Mouse (Mus musculus) midbrain, embryonic 11.5 days (tissue): Measurements from ENCODE around the gene Cd37. TPM values are rescaled to one million over a fixed set of nuclear protein-coding genes. Genes with fewer than 3 reads are reported as not detected.

ENCODE experiments used
- ATAC-seq: fragments of 200-750 bp; cut with Nextera tagmentation; 2 replicates; pipeline ENCODE4 v1.8.0; 2017; ENCODE audit warnings: moderate TSS enrichment, moderate library complexity; ENCODE audit not compliant: low FRiP score
- DNase-seq: peaks from one replicate; pipeline ENCODE4 v3.0.0; 2015; ENCODE audit warnings: low spot score; ENCODE audit errors: missing footprints
- H3K27ac ChIP-seq: fragments of 300-500 bp; sonication (generic); 2 replicates; pipeline ENCODE4 v1.5.1; 2014; ENCODE audit warnings: low read depth, low read length
- H3K27me3 ChIP-seq: fragments of 300-500 bp; sonication (generic); 2 replicates; pipeline ENCODE4 v1.6.1; 2014; ENCODE audit warnings: mild to moderate bottlenecking, low read length, moderate library complexity, mixed read lengths; ENCODE audit not compliant: control insufficient read depth, insufficient read depth
- H3K36me3 ChIP-seq: fragments of 300-500 bp; sonication (generic); 2 replicates; pipeline ENCODE4 v1.6.1; 2014; ENCODE audit warnings: mild to moderate bottlenecking, low read length, moderate library complexity, mixed read lengths; ENCODE audit not compliant: control insufficient read depth, insufficient read depth
- H3K4me1 ChIP-seq: fragments of 300-500 bp; sonication (generic); 2 replicates; pipeline ENCODE4 v1.6.1; 2014; ENCODE audit warnings: low read length; ENCODE audit not compliant: control insufficient read depth, insufficient read depth
- H3K4me2 ChIP-seq: fragments of 300-500 bp; sonication (generic); 2 replicates; pipeline ENCODE4 v1.6.1; 2014; ENCODE audit warnings: mild to moderate bottlenecking, moderate library complexity
- H3K4me3 ChIP-seq: fragments of 300-500 bp; sonication (generic); 2 replicates; pipeline ENCODE4 v1.5.1; 2014; ENCODE audit warnings: low read depth, low read length
- H3K9ac ChIP-seq: fragments of 300-500 bp; sonication (generic); 2 replicates; pipeline ENCODE4 v1.6.1; 2014; ENCODE audit warnings: low read length
- H3K9me3 ChIP-seq: fragments of 300-500 bp; sonication (generic); 2 replicates; pipeline ENCODE4 v1.6.1; 2016; ENCODE audit warnings: low read length; ENCODE audit not compliant: control insufficient read depth
- WGBS: fragments of 180-500 bp; shearing (Covaris S2); extraction: QIAGEN DNeasy Blood & Tissue Kit; methylation state at CpG from one replicate; pipeline ENCODE4 v1.1.7; 2014; 5-methylcytosine and 5-hydroxymethylcytosine counted together
- polyA plus RNA-seq: library from polyadenylated mRNA; unstranded; fragments of >200 nt; fragmentation: Nextera tagmentation; extraction: Ambion mirVana; gene quantifications from 2 replicates; pipeline ENCODE4 v1.2.1, GENCODE M21; 2014

The Cd37 gene
- polyA plus RNA-seq, 1 experiment from 2014 or later = 0.81 TPM

DNA sequence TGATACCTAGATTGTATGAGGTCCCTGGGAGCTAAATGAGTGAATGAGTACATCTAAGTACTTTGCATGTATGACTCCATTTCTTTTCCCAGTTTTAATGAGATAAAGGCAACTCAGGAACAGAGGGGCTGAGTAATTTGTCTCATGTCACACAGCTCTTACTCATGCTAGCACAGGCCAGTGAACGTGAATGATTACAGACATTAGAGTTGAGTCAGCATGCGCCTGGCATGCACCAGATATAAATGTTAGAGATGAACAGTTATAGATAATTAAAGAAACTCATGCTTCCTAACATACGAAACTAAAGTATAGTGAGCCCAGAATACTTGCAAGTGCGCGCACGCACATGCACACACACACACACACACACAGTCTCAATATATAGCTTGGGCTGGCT is 48.7 kb downstream of the Cd37 start:
- no peak for DNase-seq
- H3K27ac ChIP-seq = no peak overlapping the region
- no peaks in the 10 kb centered on the region for H3K36me3 ChIP-seq
- no peak overlapping the region for H3K4me3 ChIP-seq
- H3K4me1 ChIP-seq = no peaks in the 10 kb centered on the region
- ATAC-seq = no peak
- 92% methylated on average over 6 of the region's 6 CpGs for WGBS
- H3K4me2 ChIP-seq = no peak overlapping the region
- H3K9ac ChIP-seq = no peak overlapping the region
- peaks cover 4% of the 10 kb centered on the region; the same call in 1 of the 2 replicates for H3K27me3 ChIP-seq
- no peaks in the 10 kb centered on the region for H3K9me3 ChIP-seq

DNA sequence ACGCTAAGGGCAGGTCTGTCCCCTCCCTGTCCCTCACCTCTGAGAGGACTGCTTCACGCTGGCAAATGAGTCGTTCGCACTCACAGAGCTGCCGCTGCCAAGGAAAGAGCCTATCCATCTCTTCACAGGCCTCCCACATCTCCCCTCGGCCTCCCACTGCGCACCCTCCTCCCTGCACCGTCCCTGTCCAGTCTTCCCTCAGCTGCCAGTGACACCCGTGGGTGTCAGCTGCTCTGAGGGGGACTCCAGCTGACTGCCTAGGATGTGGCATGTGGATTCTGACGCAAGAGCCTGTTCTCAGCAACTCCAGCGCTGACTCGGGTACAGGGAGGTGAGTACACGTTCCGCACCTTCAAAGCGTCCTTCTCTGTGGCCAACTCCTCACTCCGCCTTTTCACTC is 49.3 kb downstream of the Cd37 start:
- Histone ChIP-seq H3K4me1 (no peaks in the 10 kb centered on the region), H3K4me3 (no peak overlapping the region), H3K9ac (no peak overlapping the region), H3K27ac (no peak overlapping the region), H3K9me3 (no peaks in the 10 kb centered on the region), H3K27me3 (peaks cover 8% of the 10 kb centered on the region), H3K4me2 (no peak overlapping the region), H3K36me3 (no peaks in the 10 kb centered on the region)
- DNase-seq (no peak), ATAC-seq (no peak)
- WGBS = 63% methylated on average over 16 of the region's 16 CpGs

DNA sequence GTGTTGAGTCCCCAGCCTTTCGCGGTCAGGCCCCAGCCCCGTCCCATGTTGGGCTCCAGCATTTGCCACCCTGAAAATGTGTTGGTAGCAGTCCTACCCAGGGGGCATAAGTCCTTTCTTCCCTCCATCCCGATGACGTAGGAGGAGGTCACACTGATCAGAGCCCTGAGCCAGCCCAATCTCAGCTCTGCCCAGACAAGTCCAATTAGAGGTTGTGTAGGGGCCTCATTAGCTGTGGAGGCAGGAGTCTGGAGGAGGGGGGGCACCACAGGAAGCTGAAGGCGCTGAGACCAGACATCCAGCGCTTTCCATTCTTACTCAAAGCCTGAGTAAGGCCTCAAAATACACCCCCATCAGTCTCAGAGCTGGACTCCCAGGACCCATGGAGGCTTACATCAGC is 53.0 kb downstream of the Cd37 start:
- DNase-seq = no peak
- H3K9ac ChIP-seq = no peak overlapping the region
- H3K9me3 ChIP-seq = no peaks in the 10 kb centered on the region
- H3K36me3 ChIP-seq = no peaks in the 10 kb centered on the region
- peaks cover 44% of the 10 kb centered on the region for H3K27me3 ChIP-seq
- H3K27ac ChIP-seq = no peak overlapping the region
- no peak for ATAC-seq
- no peak overlapping the region for H3K4me3 ChIP-seq
- no peak overlapping the region for H3K4me2 ChIP-seq
- peaks cover 5% of the 10 kb centered on the region for H3K4me1 ChIP-seq
- WGBS = 68% methylated on average over 7 of the region's 7 CpGs

DNA sequence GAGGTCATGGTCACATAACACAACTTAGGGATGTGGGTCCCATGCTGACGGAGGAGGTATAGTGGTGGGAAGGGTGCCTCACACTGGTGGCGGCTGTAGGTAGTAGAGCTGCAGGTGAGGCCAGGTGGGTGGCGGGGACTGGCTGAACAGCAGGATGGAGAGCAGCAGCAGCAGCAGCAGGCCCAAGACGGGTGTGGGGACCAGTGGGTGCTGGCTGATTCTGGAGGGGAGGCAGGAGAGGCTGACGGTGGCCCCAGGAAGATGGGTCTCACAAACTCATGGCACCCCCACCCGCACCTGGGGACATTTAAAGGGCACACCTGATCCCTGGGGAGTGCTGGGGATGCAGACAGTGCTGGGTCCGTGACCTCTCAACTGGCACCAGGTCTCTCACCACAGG is 55.2 kb downstream of the Cd37 start:
- no peak overlapping the region for H3K9ac ChIP-seq
- no peaks in the 10 kb centered on the region for H3K36me3 ChIP-seq
- H3K4me2 ChIP-seq = no peak overlapping the region
- no peak overlapping the region for H3K27ac ChIP-seq
- H3K4me1 ChIP-seq = peaks cover 5% of the 10 kb centered on the region
- ATAC-seq = no peak
- 71% methylated on average over 7 of the region's 7 CpGs for WGBS
- H3K4me3 ChIP-seq = no peak overlapping the region
- no peaks in the 10 kb centered on the region for H3K9me3 ChIP-seq
- no peak for DNase-seq
- peaks cover 62% of the 10 kb centered on the region for H3K27me3 ChIP-seq

Other genes with a start within 250 kb of the Cd37 start
- gene Irf3, start 241.5 kb downstream of the Cd37 start, polyA plus RNA-seq = 55.6 and 65.9 TPM in 2 replicates
- 56.0 and 62.2 TPM in 2 replicates for gene Bcl2l12, start 240.4 kb downstream of the Cd37 start, polyA plus RNA-seq
- 43.6 and 44.4 TPM in 2 replicates for gene Scaf1, start 222.8 kb downstream of the Cd37 start, polyA plus RNA-seq
- 18.6 and 22.2 TPM in 2 replicates for gene Rras, start 221.2 kb downstream of the Cd37 start, polyA plus RNA-seq
- 9.6 and 12.2 TPM in 2 replicates for gene Prr12, start 186.2 kb downstream of the Cd37 start, polyA plus RNA-seq
- 53.2 and 56.7 TPM in 2 replicates for gene Nosip, start 176.7 kb downstream of the Cd37 start, polyA plus RNA-seq
- gene Prrg2, start 176.4 kb downstream of the Cd37 start, polyA plus RNA-seq = 12.7 and 13.5 TPM in 2 replicates
- 121 and 123 TPM in 2 replicates for gene Rcn3, start 146.9 kb downstream of the Cd37 start, polyA plus RNA-seq
- 16.1 and 18.3 TPM in 2 replicates for gene Fcgrt, start 135.3 kb downstream of the Cd37 start, polyA plus RNA-seq
- 1,376 and 1,392 TPM in 2 replicates for gene Rps11, start 114.7 kb downstream of the Cd37 start, polyA plus RNA-seq
- 1,212 and 1,290 TPM in 2 replicates for gene Rpl13a, start 110.4 kb downstream of the Cd37 start, polyA plus RNA-seq
- 0.17 and 0.60 TPM in 2 replicates for gene Gm45713, start 102.9 kb downstream of the Cd37 start, polyA plus RNA-seq
- gene Flt3l, start 102.7 kb downstream of the Cd37 start, polyA plus RNA-seq = 0.40 and 0.97 TPM in 2 replicates
- gene Pih1d1, start 84.8 kb downstream of the Cd37 start, polyA plus RNA-seq = 104 and 105 TPM in 2 replicates
- gene Aldh16a1, start 84.5 kb downstream of the Cd37 start, polyA plus RNA-seq = 22.0 and 25.7 TPM in 2 replicates
- gene Slc17a7, start 75.2 kb downstream of the Cd37 start, polyA plus RNA-seq = 0.40 and 0.51 TPM in 2 replicates
- not detected in 2 replicates for gene Gfy, start 59.5 kb downstream of the Cd37 start, polyA plus RNA-seq
- gene Pth2, start 58.1 kb downstream of the Cd37 start, polyA plus RNA-seq = 0.53 and 0.63 TPM in 2 replicates
- 0.52 and 0.86 TPM in 2 replicates for gene Ccdc155, start 34.2 kb downstream of the Cd37 start, polyA plus RNA-seq
- gene Dkkl1, start 27.0 kb downstream of the Cd37 start, polyA plus RNA-seq = 0.81 and 1.2 TPM in 2 replicates
- gene Tead2, start 23.4 kb downstream of the Cd37 start, polyA plus RNA-seq = 241 and 253 TPM in 2 replicates
- not detected in 2 replicates for gene Slc6a16, start 2.0 kb upstream of the Cd37 start, polyA plus RNA-seq
- not detected in 2 replicates for gene Slc6a21, start 38.4 kb upstream of the Cd37 start, polyA plus RNA-seq
- 4.4 and 6.1 TPM in 2 replicates for gene Trpm4, start 94.7 kb upstream of the Cd37 start, polyA plus RNA-seq
- gene Hrc, start 96.2 kb upstream of the Cd37 start, polyA plus RNA-seq = 0.11 and 0.19 TPM in 2 replicates
- gene Ppfia3, start 127.9 kb upstream of the Cd37 start, polyA plus RNA-seq = 7.7 and 8.1 TPM in 2 replicates
- 0.75 and 1.2 TPM in 2 replicates for gene Lin7b, start 131.5 kb upstream of the Cd37 start, polyA plus RNA-seq
- gene Snrnp70, start 156.6 kb upstream of the Cd37 start, polyA plus RNA-seq = 62.0 and 70.9 TPM in 2 replicates
- gene Kcna7, start 166.5 kb upstream of the Cd37 start, polyA plus RNA-seq = not detected in 2 replicates
- gene Ntf5, start 174.6 kb upstream of the Cd37 start, polyA plus RNA-seq = 0.23 and 0.44 TPM in 2 replicates
- gene Lhb, start 181.7 kb upstream of the Cd37 start, polyA plus RNA-seq = not detected in 2 replicates
- 26.5 and 26.8 TPM in 2 replicates for gene Gys1, start 195.7 kb upstream of the Cd37 start, polyA plus RNA-seq
- 168 and 171 TPM in 2 replicates for gene Ruvbl2, start 199.0 kb upstream of the Cd37 start, polyA plus RNA-seq
- gene Ftl1, start 220.8 kb upstream of the Cd37 start, polyA plus RNA-seq = 5,242 and 5,528 TPM in 2 replicates
- gene Bax, start 227.8 kb upstream of the Cd37 start, polyA plus RNA-seq = 169 and 201 TPM in 2 replicates
- 0.15 TPM in 1 of 2 replicates, not detected in the other for gene Tulp2, start 242.8 kb upstream of the Cd37 start, polyA plus RNA-seq
- not detected in 2 replicates for gene Gm45808, start 247.7 kb upstream of the Cd37 start, polyA plus RNA-seq
- gene Dhdh, start 249.7 kb upstream of the Cd37 start, polyA plus RNA-seq = 3.2 and 3.9 TPM in 2 replicates